Mouse (Mus musculus) liver, embryonic 13.5 days (tissue): ENCODE results near the gene Tuba8. TPM values are rescaled to one million over a fixed set of nuclear protein-coding genes. Genes with fewer than 3 reads are reported as not detected.
A peak's percentile ranks its signal among the peaks of the same experiment; 100 is the strongest.

Source experiments
- ATAC-seq: fragments of 200-750 bp; cut with Nextera tagmentation; 2 replicates; pipeline ENCODE4 v1.8.0; 2017; ENCODE audit warnings: low read depth, mild to moderate bottlenecking, moderate number of reproducible peaks, moderate library complexity
- DNase-seq: peaks from one replicate; pipeline ENCODE4 v3.0.0; 2022
- H3K27ac ChIP-seq: fragments of 300-500 bp; sonication (generic); 2 replicates; pipeline ENCODE4 v1.5.1; 2015; ENCODE audit warnings: moderate library complexity, mild to moderate bottlenecking, inconsistent platforms
- H3K27me3 ChIP-seq: fragments of 300-500 bp; sonication (generic); 2 replicates; pipeline ENCODE4 v1.6.1; 2015; ENCODE audit warnings: mild to moderate bottlenecking, inconsistent platforms
- H3K36me3 ChIP-seq: fragments of 300-500 bp; sonication (generic); 2 replicates; pipeline ENCODE4 v1.6.1; 2015; ENCODE audit warnings: mild to moderate bottlenecking, inconsistent platforms
- H3K4me1 ChIP-seq: fragments of 300-500 bp; sonication (generic); replicated peaks from 2 replicates; pipeline ENCODE4 v1.6.1; 2015; ENCODE audit warnings: inconsistent platforms
- H3K4me2 ChIP-seq: fragments of 300-500 bp; sonication (generic); 2 replicates; pipeline ENCODE4 v1.6.1; 2015; ENCODE audit warnings: inconsistent platforms, mild to moderate bottlenecking, moderate library complexity
- H3K4me3 ChIP-seq: fragments of 300-500 bp; sonication (generic); replicated peaks from 2 replicates; pipeline ENCODE4 v1.5.1; 2015; ENCODE audit warnings: mild to moderate bottlenecking, inconsistent platforms
- H3K9ac ChIP-seq: fragments of 300-500 bp; sonication (generic); 2 replicates; pipeline ENCODE4 v1.6.1; 2015; ENCODE audit warnings: mild to moderate bottlenecking, inconsistent platforms
- H3K9me3 ChIP-seq: fragments of 300-500 bp; sonication (generic); replicated peaks from 2 replicates; pipeline ENCODE4 v1.6.1; 2016; ENCODE audit warnings: inconsistent platforms
- WGBS: fragments of 180-500 bp; shearing (Covaris S2); methylation state at CpG from one replicate; pipeline ENCODE4 v1.1.7; 2015; ENCODE audit not compliant: insufficient replicate concordance; 5-methylcytosine and 5-hydroxymethylcytosine counted together
- polyA plus RNA-seq: library from polyadenylated mRNA; unstranded; fragments of >200 nt; fragmentation: Nextera tagmentation; extraction: Ambion mirVana; gene quantifications from 2 replicates; pipeline ENCODE4 v1.2.1, GENCODE M21; 2015

Gene Tuba8
- polyA plus RNA-seq, 1 experiment from 2014 or later, result 6.7 TPM

DNA sequence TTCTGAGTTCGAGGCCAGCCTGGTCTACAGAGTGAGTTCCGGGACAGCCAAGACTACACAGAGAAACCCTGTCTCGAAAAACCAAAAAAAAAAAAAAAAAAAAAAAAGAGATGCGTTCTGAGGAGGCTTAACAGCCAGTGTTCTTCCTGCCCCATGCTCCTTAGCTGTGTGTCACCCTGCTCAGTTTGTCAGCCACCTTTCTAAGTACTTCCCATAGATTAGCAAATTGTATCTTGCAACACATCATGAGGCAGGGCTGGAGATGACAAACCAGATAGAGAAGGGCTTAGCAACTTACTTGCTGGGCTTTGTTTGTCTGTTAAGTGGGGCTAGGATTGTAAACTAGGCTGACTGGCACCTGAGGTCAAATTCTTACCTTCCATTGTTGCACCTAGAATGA is 10.0 kb upstream of the Tuba8 start:
- Histone ChIP-seq H3K36me3 (peaks cover 4% of the 10 kb centered on the region; the same call in 1 of the 2 replicates), H3K9me3 (no peaks in the 10 kb centered on the region), H3K27ac (no peak overlapping the region), H3K4me1 (peaks cover 5% of the 10 kb centered on the region; the same call in 1 of the 2 replicates), H3K4me3 (no peak overlapping the region), H3K4me2 (no peak overlapping the region), H3K27me3 (no peaks in the 10 kb centered on the region), H3K9ac (no peak overlapping the region)
- WGBS, result 62% methylated on average over 4 of the region's 4 CpGs
- DNase-seq (no peak), ATAC-seq (no peak)

DNA sequence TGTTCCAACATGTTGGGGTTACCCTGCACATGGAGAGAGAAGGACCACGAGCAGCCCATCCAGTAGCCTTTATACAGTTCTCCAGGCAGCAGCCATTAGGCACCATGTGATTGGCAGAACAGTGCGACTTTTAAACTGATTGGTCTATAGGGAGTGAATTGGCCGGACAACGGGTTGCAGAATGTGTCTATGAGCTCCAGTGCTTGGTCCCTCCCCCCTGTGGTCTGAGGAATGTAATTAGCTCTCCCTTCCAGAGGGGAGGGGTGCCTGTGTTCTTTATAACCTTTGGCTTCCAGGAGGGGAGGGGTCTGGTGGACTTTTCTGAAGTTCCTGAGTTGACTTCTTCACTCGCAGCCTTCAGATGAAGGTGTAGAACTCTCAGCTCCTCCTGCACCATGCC is 8.5 kb upstream of the Tuba8 start:
- no peaks in the 10 kb centered on the region for H3K36me3 ChIP-seq
- H3K27ac ChIP-seq, result no peak overlapping the region
- H3K9me3 ChIP-seq, result no peaks in the 10 kb centered on the region
- ATAC-seq (no peak), DNase-seq (no peak)
- H3K4me1 ChIP-seq, result peaks cover under 1% of the 10 kb centered on the region; the same call in 1 of the 2 replicates
- H3K9ac ChIP-seq, result no peak overlapping the region
- no peak overlapping the region for H3K4me3 ChIP-seq
- no peak overlapping the region for H3K4me2 ChIP-seq
- 82% methylated on average over 5 of the region's 5 CpGs for WGBS
- H3K27me3 ChIP-seq, result no peaks in the 10 kb centered on the region

DNA sequence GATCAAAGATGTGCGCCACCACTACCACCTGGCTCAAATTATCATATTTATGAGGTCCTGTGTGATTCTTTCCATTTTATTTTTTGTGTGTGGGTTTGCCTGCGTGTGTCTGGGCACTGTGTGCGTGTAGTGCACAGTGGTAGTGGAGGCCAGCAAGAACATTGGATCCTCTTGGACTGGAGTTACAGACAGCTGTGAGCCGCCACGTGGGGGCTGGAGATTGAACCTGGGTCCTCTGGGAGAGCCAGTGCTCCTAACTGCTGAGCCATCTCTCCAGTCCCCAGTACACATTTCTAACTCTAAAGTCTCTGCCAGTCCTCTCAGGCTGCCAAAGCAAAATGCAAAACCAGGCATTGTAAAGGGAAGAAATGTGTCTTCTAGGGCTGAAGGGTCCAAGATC is 4.0 kb upstream of the Tuba8 start:
- peaks cover 25% of the 10 kb centered on the region for H3K27me3 ChIP-seq
- no peak for ATAC-seq

DNA sequence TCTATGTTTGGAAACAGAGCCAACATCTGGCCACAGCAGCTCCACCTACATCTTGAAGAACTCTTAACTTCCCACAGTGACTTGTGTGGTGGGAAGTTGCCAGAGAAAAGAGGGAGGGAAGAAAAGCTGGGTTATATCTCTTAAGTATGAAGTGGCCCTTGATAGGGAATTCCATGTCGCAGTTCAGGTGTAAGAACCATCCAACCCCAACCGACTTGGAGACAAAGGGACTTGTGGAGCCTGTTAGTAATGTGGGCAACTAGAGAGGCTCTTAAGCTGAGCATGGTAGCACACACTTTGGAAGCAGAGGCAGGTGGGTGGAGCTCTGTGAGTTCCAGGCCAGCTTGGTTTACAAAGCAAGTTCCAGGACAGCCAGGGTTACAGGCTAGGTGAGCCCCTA is 912 bp upstream of the Tuba8 start:
- DNase-seq (no peak), ATAC-seq (no peak)
- Histone ChIP-seq H3K27me3 (peaks cover 37% of the 10 kb centered on the region), H3K4me1 (peaks cover 22% of the 10 kb centered on the region), H3K27ac (no peak overlapping the region), H3K9ac (no peak overlapping the region), H3K9me3 (no peaks in the 10 kb centered on the region), H3K4me2 (no peak overlapping the region), H3K36me3 (no peaks in the 10 kb centered on the region), H3K4me3 (no peak overlapping the region)
- 68% methylated on average over 2 of the region's 2 CpGs for WGBS

More for the DNA sequence above, 4.0 kb upstream of the Tuba8 start:
- DNase-seq, result no peak
- Histone ChIP-seq H3K9ac (no peak overlapping the region), H3K4me1 (peaks cover 12% of the 10 kb centered on the region), H3K27ac (no peak overlapping the region), H3K4me2 (no peak overlapping the region), H3K9me3 (no peaks in the 10 kb centered on the region), H3K4me3 (no peak overlapping the region), H3K36me3 (no peaks in the 10 kb centered on the region)
- 75% methylated on average over 5 of the region's 5 CpGs for WGBS

DNA sequence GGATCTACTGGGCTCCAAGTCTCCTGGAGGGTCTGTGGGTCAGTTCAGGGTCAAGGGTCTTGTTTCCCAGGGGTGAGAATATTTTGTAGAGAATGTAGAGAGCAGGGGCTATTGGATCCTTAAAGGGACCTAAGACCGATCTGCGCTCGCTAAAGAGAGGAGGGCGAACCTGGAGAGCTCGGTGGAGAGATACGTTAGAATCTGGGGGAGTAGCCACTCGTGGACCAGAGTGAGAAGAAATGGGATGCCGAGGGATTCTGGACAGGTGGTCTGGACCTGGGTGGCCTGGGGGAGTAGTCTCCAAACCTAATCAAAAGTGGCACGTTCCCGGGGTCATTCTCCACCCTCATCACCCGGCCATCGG is 412 bp downstream of the Tuba8 start:
- no peaks in the 10 kb centered on the region for H3K9me3 ChIP-seq
- DNase-seq, result no peak
- H3K27ac ChIP-seq, result no peak overlapping the region
- H3K4me3 ChIP-seq, result peak overlapping the region; percentile 49
- WGBS, result 1% methylated on average over 12 of the region's 12 CpGs
- H3K27me3 ChIP-seq, result peaks cover 37% of the 10 kb centered on the region
- H3K36me3 ChIP-seq, result no peaks in the 10 kb centered on the region
- peak overlapping the region; percentile 40 for H3K9ac ChIP-seq
- peak overlapping the region; percentile 60 for H3K4me2 ChIP-seq
- peaks cover 32% of the 10 kb centered on the region for H3K4me1 ChIP-seq
- ATAC-seq, result no peak

DNA sequence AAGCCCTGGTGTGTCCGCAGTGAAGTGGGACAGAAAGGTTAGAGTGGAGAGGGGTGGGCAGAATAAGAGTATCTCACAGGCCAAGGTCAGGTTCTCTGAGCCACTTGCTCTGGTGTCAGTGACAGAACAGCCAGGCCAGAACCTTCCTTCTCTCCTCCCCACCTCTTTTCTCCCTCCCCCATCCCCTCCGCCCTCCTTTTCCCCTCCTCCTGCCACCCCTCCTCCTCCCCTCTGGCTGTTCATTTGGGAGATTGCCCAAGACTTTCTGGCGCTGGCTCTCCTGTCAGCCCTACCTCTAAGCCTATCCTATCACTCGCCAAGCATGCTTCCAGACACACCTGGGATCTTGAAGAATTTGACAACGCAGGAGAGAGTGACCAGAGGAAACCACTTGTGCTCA is 1.2 kb downstream of the Tuba8 start:
- H3K9ac ChIP-seq, result peak overlapping the region; percentile 40; the same call in 1 of the 2 replicates
- ATAC-seq, result peak; percentile 30; the same call in 1 of the 2 replicates
- H3K27ac ChIP-seq, result no peak overlapping the region
- no peak for DNase-seq
- no peaks in the 10 kb centered on the region for H3K36me3 ChIP-seq
- peaks cover 37% of the 10 kb centered on the region for H3K4me1 ChIP-seq
- peak overlapping the region; percentile 49 for H3K4me3 ChIP-seq
- no peaks in the 10 kb centered on the region for H3K9me3 ChIP-seq
- peak overlapping the region; percentile 60 for H3K4me2 ChIP-seq
- peaks cover 37% of the 10 kb centered on the region for H3K27me3 ChIP-seq
- 6% methylated on average over 5 of the region's 5 CpGs for whole genome bisulfite sequencing

DNA sequence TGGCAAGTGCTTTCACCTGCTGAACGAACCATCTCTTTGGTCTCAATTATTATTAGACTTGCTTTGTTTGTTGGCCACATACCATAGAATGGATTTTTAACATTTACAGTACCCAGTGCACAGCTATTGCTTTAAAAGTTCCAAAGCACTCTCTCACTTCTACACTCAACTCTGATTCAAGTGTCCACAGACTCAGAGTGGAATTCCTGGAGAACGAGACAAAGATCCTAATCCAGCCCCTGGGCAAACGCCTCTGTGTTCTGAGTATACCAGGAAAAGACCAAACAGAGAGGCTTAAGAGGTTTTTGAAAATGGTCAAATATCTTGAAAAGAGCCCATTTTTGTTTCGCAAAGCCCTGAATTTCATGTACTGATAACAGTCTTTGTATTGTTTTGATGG is 2.5 kb downstream of the Tuba8 start:
- Histone ChIP-seq H3K27ac (no peak overlapping the region), H3K9ac (no peak overlapping the region), H3K4me1 (peaks cover 48% of the 10 kb centered on the region), H3K4me2 (no peak overlapping the region), H3K27me3 (peaks cover 37% of the 10 kb centered on the region), H3K9me3 (no peaks in the 10 kb centered on the region), H3K4me3 (no peak overlapping the region), H3K36me3 (no peaks in the 10 kb centered on the region)
- no peak for DNase-seq
- 65% methylated on average over 4 of the region's 4 CpGs for WGBS
- ATAC-seq, result no peak

DNA sequence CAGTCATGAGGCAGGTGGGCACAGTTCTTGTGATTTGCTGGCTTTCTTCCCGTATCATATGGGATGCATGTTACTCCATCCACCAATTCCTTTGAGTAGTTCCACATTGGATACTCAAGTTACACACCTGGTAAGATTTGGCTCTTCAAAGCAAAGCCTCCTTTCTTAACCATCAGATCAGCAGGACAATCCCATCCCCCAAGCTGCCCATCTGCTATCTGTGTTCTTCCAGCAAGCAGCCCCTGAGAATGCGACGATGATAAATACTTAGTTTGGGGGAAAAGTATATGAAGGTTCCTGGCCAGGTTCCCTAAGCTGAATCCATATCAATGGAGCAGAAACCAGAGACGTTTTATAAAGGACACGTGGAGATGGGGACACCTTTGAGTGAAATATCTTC is 3.7 kb downstream of the Tuba8 start:
- Histone ChIP-seq H3K9ac (no peak overlapping the region), H3K36me3 (no peaks in the 10 kb centered on the region), H3K27ac (no peak overlapping the region), H3K27me3 (peaks cover 35% of the 10 kb centered on the region), H3K4me1 (peaks cover 49% of the 10 kb centered on the region), H3K4me3 (no peak overlapping the region), H3K4me2 (no peak overlapping the region), H3K9me3 (no peaks in the 10 kb centered on the region)
- ATAC-seq, result no peak
- 25% methylated on average over 5 of the region's 5 CpGs for WGBS
- no peak for DNase-seq

DNA sequence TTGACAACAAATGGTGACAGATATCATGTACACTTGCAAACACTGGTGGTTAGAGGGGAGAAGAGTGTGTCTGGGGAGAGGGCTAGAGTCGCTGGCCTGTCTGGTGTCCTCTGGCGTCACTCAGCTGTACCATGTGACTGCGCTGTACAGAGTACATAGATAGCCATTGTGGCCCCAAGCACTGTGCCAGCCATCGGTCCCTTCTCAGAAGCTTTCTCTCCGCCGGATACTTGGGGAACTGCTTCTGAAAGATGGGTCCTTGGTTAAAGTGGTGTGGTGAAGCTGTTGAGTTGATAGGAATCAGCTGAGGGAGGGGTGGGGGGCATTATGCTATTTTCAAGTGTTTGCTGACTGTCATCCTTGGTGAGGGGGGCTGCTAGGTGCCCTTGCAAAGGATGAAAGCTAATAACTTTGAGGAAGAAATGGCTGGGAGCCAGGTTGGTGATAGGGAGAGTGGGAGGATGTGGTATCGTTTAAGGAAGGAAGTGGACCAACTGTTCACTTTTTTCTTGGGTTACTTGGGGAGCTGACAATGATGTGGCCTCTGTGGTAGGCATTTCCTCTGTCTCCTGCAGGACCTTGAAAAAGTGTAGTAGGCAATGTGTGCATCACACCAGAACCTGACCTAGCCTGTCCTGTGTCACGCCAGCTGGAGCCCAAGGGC is 4.3 kb downstream of the Tuba8 start:
- no peaks in the 10 kb centered on the region for H3K36me3 ChIP-seq
- H3K4me2 ChIP-seq, result no peak overlapping the region
- ATAC-seq, result peak; percentile 43
- no peak overlapping the region for H3K4me3 ChIP-seq
- no peak for DNase-seq
- WGBS, result 16% methylated on average over 8 of the region's 8 CpGs
- H3K9ac ChIP-seq, result no peak overlapping the region
- H3K27me3 ChIP-seq, result peaks cover 29% of the 10 kb centered on the region
- H3K9me3 ChIP-seq, result no peaks in the 10 kb centered on the region
- no peak overlapping the region for H3K27ac ChIP-seq
- H3K4me1 ChIP-seq, result peaks cover 49% of the 10 kb centered on the region

DNA sequence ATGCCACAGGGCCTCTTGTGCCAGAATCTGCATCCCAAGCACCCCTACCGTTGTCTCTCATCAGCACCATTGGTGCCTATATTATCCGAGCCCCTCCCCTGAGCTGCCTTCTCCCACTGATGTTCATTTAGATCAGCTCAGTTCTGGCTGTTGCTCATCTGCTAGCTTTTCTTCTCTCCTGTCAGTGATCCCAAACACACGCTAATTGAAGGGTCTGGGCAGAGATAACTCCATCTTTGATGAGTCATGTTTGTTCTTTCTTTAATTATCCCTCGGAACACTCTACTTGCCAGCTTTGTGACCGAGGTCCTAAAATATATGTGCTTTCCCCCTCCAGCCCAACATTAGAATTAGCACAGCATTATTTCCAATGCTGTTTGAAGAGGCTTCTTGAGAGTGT is 4.8 kb downstream of the Tuba8 start:
- peaks cover 24% of the 10 kb centered on the region for H3K27me3 ChIP-seq
- 15% methylated on average over 5 of the region's 5 CpGs for WGBS
- no peak for DNase-seq

DNA sequence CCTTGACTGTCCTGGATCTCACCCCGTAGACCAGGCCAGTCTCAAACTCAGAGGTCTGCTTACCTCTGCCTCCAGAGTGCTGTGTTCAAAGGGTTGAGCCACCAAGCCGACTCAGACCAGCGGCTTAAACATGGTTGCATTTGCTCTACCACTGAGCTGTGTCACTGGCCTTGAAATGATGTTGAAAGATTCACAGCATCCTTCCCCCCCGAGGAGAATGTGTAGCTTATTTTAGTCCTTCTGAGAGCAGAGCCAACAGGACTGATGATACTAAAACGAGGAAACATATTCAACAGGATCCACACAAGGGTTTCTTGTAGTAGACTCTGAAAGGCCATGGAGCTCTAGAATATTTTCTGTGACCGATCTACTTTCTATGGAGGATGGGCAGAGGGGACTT is 5.4 kb downstream of the Tuba8 start:
- no peak overlapping the region for H3K9ac ChIP-seq
- peaks cover 18% of the 10 kb centered on the region for H3K27me3 ChIP-seq
- DNase-seq, result no peak
- no peak overlapping the region for H3K27ac ChIP-seq
- H3K4me2 ChIP-seq, result no peak overlapping the region
- ATAC-seq, result no peak
- WGBS, result 44% methylated on average over 6 of the region's 6 CpGs
- H3K36me3 ChIP-seq, result no peaks in the 10 kb centered on the region
- no peaks in the 10 kb centered on the region for H3K9me3 ChIP-seq
- H3K4me1 ChIP-seq, result peaks cover 43% of the 10 kb centered on the region
- no peak overlapping the region for H3K4me3 ChIP-seq

More for the DNA sequence above, 4.8 kb downstream of the Tuba8 start:
- no peak overlapping the region for H3K4me2 ChIP-seq
- H3K36me3 ChIP-seq, result no peaks in the 10 kb centered on the region
- no peaks in the 10 kb centered on the region for H3K9me3 ChIP-seq
- H3K9ac ChIP-seq, result no peak overlapping the region
- H3K27ac ChIP-seq, result no peak overlapping the region
- H3K4me1 ChIP-seq, result peaks cover 48% of the 10 kb centered on the region
- no peak overlapping the region for H3K4me3 ChIP-seq
- no peak for ATAC-seq

DNA sequence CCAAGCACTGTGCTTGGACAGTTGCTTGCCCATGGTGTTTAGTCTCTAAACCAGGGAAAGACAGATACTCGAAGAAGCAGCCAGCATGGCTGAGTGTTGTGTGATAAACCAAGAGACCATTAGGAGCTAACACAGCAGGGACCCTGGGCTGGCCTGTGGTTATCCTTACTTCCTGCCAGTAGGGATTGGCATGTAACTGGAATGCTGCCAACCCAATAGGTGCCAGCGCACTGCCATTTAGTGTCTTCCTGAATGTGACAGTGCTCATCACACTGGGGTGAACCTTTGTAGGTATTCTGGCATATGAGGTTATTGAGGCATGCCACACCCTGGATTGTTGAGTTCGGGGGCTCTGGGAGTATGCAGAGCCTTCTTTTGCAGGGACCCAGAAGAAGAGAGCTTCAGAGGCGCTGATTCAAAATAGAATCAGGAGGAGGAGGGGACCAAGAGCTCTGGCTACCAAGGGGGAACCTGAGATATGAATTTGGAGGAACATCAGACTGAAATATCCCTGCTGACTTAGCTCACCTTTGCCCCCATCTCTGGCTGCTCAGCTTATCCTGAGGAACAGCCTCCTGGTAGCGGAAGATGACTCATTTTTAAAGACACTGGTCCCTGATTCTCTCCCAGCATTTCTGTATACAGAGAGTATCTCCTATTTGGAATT is 6.2 kb downstream of the Tuba8 start:
- H3K27ac ChIP-seq, result no peak overlapping the region
- no peak overlapping the region for H3K4me2 ChIP-seq
- H3K9me3 ChIP-seq, result no peaks in the 10 kb centered on the region
- DNase-seq (no peak), ATAC-seq (no peak)
- WGBS, result 62% methylated on average over 5 of the region's 5 CpGs
- H3K36me3 ChIP-seq, result no peaks in the 10 kb centered on the region
- no peak overlapping the region for H3K4me3 ChIP-seq
- H3K4me1 ChIP-seq, result peaks cover 35% of the 10 kb centered on the region
- H3K27me3 ChIP-seq, result peaks cover 10% of the 10 kb centered on the region
- no peak overlapping the region for H3K9ac ChIP-seq
